Mouse (Mus musculus): ENCODE data around the gene Lgi4.

The Lgi4 gene

DNA sequence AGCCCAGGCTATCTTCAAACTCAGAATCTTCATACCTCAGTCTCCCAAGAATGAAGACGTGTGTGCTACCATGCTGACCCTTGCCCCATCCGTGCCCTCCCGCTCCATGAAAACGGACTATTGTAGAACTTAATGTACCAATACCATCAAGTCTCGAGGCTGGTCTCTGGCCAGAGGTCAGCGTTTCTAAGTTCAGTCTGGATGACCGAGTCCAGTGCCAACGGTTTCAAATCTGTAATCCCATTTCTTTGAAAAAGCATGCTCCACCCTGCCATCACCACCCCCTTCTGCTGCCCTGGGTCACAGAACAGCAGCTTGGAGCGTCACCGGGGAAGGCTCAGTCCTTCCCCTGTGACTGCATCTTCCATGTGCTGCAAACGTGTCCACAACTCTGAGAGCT lies 48.6 kb downstream of the Lgi4 start:
- no peak for DNase-seq (ENCODE audit: low spot score)

GRCm38 (mm10) chr7:31109091-31109490 lies 49.9 kb downstream of the Lgi4 start:
- no peak for DNase-seq (ENCODE audit: low spot score)

DNA sequence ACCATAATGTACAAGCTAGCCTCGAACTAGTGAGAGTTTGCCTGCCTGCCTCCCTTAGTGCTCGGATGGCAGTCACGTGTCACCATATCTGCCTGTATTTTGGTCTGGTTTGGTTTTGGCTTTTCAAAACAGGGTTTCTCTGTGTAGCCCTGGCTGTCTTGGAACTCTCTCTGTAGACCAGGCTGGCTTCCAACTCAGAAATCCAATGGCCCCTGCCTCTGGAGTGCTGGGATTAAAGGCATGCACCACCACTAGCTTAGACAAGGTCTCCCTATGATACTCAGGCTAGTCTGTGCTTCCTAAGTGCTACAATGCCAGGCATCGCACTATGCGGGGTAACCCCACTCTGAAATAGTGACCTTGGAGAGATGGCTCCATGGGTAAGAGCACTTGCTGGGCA lies 50.7 kb downstream of the Lgi4 start:
- no peak for DNase-seq (ENCODE audit: low spot score)

DNA sequence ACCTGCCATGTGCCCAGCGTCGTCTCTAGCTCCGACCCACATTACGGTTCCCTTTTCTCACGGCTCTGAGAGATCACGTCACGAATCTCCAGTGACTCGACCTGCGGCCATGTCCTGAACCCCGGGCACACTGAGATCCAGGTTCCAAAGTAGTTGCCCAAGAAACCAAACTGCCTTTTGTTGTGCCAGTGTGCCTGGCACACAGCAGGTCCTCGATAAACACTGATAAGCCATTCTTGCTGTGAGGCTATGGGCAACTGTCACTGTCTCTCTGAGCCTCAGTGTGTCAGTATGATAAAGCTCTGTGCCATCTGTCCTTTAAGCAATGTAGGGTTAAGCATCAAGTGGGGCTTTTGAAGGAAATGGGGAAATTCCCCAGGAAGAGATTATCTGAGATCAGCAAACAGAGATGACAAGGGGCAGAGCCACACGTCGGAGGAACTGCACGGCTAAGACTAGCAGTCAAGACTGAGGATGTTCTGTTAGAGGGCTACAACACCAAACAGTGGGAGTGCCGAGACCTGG lies 51.8 kb downstream of the Lgi4 start:
- no peak for DNase-seq (ENCODE audit: low spot score)

- no peak for DNase-seq (ENCODE audit: low spot score)
These were observed 52.9 kb downstream of the Lgi4 start for GRCm38 (mm10) chr7:31112036-31112435.

DNA sequence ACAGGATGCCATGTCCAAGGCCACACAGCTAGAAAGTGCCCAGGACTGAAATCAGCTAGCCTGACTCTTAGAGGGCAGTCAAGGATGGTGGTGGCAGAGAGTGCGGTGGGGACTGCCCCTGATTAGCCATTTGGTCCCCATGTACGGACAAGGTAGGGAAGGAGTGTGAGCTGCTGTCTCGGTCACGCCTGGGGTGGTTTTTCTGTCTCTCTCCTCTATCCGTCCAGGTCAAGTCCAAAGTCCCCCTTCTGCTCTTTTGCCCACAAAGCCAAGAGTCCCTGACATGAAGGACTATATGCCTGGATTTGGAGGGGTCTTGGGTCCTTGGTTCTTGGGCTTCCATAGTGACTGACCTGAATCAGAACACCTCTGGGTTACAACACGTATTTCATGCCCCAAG lies 54.7 kb downstream of the Lgi4 start:
- DNase-seq (ENCODE audit: low spot score) = no peak

DNA sequence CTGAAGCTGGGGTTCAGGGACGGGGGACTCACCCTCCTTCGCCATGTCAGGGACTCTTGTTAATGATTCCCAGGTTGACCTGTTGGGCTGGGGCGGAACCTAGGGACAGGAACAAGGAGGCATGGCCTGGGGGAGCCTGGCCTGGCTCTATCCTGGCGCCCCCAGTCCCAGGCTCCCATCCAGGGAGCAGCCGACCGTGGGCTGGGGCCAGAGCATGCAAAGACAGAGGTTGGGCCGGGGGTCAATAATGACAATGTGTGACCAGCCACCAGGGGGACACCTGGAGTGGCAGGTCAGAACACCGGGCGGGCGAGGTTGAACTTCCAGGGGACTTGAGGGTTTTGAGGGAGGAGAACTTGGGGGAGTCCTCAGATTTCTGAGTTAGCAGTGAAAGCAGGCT lies 55.5 kb downstream of the Lgi4 start:
- no peak for DNase-seq (ENCODE audit: low spot score)

- no peak for DNase-seq (ENCODE audit: low spot score)
These were observed 56.0 kb downstream of the Lgi4 start, which contains the start of gene Hpn for GRCm38 (mm10) chr7:31115182-31115581. Hpn (minus strand) TSS chr7:31115290.

GRCm38 (mm10) chr7:31115587-31116043 lies 56.5 kb downstream of the Lgi4 start:
- DNase-seq (ENCODE audit: low spot score) = no peak

DNA sequence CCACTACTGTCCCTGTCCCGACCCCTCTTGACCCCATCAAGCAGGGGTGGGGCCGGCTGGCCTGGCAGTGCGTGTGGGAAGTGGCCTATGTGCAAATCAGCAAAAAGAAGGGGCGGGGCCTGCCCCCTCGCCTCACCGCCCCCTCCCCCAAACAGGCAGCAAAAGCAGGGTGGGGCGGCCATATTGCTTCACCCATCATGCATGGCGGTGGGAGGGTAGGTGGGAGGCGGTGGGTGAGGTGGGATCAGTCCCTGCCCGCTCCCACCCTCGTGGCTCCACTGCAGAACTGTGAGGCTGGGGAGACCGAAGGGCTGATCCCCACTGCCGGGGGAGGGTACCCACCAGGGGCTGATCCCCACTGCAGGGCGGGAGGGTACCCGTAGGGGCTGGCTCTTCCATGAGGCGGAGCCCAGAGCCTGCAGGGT lies 57.6 kb downstream of the Lgi4 start:
- DNase-seq (ENCODE audit: low spot score) = no peak

DNA sequence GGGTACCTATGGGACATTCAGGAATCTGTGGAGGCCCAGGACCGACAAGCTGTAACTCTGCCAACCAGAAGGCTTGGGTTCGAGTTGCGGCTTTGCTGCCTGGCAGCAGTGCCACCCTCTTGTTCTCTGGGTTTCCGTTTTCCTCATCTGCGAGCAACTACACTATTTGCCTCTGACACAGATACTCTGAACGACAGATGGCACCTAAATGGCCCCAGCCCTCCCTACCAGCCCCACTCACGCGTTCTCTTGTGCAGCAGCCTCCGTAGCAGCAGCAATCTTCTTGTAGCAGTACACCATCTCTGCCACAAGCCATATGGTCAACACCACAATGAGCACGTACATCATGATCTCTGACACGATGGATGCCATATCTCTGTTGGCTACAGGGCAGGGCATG lies 58.3 kb downstream of the Lgi4 start:
- DNase-seq (ENCODE audit: low spot score) = no peak

DNA sequence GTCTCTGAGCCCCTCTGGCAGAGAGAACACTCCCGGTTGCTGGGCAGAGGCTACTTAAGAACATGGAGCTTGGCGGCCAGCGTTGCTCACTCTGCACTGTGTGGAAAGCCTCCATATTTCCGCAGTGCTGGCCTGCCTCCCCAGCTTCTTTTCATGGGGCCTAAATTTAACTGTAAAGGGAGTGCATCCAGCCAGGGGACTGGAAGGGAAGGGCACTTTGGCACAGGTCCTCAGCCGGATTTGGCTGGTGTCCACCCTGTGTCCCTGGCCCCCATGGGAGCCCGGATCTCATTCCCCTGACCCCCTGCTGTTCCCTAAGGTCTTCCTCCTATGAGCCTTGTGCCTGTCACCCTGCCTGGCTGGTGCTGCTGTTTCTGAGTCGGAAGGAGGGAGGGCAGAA lies 59.3 kb downstream of the Lgi4 start:
- no peak for DNase-seq (ENCODE audit: low spot score)

DNA sequence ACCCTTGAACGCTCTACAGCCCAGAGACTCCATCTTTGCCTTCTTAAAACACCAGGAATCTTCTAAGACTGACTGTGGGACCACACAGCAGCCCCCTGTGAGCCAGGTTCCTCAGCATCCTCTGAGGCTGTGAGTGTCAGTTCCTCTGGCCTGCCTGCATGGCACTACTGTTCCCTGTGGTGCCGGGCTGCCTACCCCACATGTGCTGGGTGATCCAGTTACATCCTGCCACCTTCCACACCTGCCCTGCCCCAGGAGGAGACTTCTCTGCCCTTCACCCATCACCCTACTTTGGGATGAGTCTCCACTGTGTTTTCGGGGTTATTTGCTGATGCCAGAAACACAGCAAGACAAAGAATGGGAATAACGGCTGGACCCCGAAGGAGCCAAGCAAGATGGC lies 60.4 kb downstream of the Lgi4 start:
- no peak for DNase-seq (ENCODE audit: low spot score)
